Mouse (Mus musculus) lung, postnatal 25 days (tissue): ENCODE results near the gene Sigirr.

ENCODE experiments used
- DNase-seq: peaks from one replicate; pipeline ENCODE4 v3.0.0; 2022; ENCODE audit warnings: low spot score

The Sigirr gene

GRCm38 (mm10) chr7:141096649-141097056 lies 3.7 kb downstream of the Sigirr start:
- peak; percentile 91 for DNase-seq

GRCm38 (mm10) chr7:141096021-141096420 lies 4.4 kb downstream of the Sigirr start:
- DNase-seq = no peak

DNA sequence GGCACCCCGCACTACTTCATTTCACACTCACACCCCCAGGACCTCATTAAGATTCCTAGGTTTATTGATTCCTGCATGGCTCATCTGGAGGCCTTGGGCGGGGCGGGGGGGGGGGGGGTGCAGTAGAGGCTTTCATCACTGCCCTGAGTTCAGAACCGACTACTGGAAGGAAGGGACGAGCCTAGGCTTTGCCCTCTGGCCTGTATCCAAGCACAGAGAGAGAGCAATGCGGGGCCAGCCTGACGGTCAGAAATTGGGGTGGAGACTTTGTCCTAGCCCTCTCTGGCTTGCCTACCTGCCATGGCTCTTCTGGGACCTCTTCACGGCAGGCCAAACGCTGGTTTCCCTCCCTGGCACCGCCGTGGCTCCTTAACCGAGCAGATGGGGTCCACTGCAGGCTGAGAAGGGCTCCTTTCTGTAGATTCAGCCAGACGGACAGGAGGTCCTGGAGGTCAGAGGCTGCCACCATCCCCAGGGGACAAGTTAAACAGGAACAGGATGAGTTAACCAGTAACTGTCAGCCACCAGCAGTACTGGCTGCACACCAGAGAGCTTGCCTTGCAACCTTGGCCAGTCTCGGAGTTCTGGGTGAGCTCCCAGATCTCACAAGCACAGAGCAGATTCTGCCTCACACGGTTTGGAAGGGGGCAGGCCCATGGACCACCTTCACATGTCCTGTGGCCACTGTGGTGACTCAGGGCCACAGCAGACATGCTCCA lies 5.7 kb downstream of the Sigirr start:
- DNase-seq = no peak

DNA sequence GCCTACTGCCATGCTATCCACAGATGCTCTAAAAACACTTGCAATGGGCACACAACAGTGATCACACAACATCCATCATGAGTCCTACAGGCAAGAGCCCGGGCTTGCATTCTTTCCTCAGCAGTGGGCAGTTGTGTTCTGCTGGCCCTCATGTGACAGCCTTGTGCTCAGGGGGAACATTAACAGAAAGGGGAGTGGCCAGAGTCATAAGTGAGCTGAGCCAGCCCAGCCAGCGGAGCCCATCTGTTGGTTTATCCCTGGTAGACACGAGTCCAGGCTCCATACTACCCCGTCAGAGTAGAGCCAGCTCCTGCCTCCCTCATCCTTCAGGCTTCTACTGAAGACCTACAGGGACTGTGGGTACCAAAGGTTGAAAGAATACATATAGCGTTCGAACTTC lies 6.4 kb downstream of the Sigirr start:
- no peak for DNase-seq

GRCm38 (mm10) chr7:141092051-141092735 lies 8.2 kb downstream of the Sigirr start:
- DNase-seq = peak; percentile 93

DNA sequence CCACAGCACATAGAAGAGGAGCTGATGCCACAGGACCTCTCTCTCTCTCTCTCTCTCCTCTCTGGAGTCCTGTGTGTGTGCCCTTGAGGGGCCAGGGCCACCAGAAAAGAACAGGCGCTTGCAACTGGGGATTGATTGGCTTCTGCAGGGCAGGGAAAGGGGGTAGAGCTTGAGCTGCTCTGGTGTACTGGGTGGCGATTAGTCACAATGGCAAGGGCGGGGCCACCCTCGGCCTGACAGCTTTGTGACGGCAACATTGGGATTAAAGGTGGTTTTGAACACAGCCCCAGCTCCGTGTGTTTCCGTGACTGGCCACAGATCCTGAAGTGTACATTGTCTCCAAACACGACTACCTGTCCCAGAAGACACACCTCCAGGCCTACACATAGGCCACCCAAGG lies 10.1 kb downstream of the Sigirr start:
- DNase-seq = no peak

GRCm38 (mm10) chr7:141088473-141088872 lies 11.9 kb downstream of the Sigirr start:
- no peak for DNase-seq

DNA sequence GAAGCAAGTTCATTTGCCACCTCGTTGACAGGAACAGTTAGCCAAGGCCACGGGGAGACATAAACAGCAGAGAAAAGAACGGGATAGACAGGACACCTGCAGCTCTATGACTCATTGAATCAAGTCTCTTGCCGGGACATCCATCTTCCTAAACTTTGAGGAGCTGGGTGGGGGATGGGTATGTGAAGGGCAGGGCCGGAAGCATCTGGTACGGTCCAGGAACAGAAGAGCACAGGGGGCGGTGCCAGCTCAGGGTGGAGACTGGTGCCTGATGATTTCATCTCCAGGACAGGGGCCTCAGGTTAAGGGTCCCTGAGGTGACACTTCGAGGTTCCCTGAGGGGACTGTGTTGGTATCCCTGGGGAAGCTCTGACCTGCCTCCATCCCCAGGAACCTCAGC lies 12.5 kb downstream of the Sigirr start:
- peak; percentile 29 for DNase-seq

DNA sequence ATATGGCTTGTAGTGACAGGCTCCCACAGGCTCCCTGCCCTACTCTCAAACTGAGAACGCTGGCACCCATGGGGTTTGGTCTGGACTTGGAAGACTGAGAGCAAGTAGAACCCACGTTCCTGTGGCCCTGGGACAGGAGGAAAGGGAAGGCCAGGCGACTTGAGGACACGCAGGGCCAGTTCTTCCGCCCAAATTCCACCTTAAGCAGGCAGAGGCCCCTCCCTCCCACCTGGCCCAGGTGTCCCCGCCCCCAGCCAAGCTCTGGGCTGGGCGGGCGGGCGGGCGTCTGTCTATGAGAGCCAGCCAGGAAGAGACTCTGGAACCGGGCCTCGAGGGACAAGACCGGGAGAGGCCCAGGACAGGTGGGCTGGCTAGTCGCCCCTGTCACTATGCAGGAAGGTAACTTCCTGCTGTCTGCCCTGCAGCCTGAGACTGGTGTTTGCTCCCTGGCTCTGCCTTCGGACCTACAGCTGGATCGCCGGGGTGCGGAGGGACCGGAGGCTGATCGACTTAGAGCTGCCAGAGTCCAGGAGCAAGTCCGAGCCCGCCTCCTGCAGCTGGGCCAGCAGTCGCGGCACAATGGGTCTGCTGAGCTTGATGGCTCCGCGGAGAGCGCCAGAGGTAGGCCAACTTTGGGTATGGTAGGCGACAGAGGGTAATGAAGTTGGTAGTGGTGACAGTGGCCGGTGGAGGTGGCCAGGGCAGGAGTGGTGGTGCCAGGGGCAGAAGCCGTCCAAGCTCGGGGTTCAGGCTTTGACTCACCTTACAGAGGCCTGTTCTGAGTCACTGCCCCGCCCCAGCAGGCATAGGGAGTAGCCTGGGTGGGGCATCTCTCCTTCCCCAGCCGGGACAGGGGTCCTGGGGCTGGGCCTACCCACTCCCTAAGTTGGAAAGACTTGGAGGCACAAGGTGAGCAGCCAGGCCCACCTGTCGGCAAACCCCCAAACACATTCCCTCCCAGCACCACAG lies 20.6 kb downstream of the Sigirr start:
- DNase-seq = peak; percentile 65

GRCm38 (mm10) chr7:141078876-141079275 lies 21.5 kb downstream of the Sigirr start:
- DNase-seq = no peak

DNA sequence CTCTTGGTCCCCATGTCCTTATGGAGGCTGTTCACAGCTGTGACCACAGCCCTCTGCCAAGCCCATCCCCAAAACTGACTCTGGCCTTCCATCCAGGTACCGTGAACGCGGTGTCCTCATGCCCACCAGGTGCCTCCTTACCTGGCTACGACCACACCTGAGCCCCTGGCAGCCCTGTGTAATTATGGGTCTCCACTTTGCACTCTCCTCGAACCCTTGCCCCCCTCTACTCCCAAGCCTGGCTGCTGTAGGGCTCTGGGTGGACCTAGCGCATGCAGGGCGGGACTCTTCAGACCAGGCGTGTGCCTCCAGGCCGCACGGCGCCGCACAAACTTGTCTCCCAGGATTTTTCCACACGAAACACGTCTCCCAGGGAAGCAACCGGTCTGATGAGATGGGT lies 22.5 kb downstream of the Sigirr start, which contains the start of gene Pkp3:
Gene Pkp3 (plus strand): TSS at position 378 of the 400 bp plus-strand sequence.
- no peak for DNase-seq

GRCm38 (mm10) chr7:141073782-141074181 lies 26.6 kb downstream of the Sigirr start:
- DNase-seq = no peak

- DNase-seq = peak; percentile 30
Observed at GRCm38 (mm10) chr7:141072017-141072745, 28.2 kb downstream of the Sigirr start.

- peak; percentile 78 for DNase-seq
Observed at GRCm38 (mm10) chr7:141070058-141070862, 30.1 kb downstream of the Sigirr start.

- DNase-seq = no peak
Observed at GRCm38 (mm10) chr7:141068351-141068750, 32.0 kb downstream of the Sigirr start.

GRCm38 (mm10) chr7:141064576-141064975 lies 35.8 kb downstream of the Sigirr start:
- DNase-seq = no peak

- no peak for DNase-seq
Observed at GRCm38 (mm10) chr7:141064175-141064574, 36.2 kb downstream of the Sigirr start.

GRCm38 (mm10) chr7:141063353-141063752 lies 37.0 kb downstream of the Sigirr start:
- no peak for DNase-seq

DNA sequence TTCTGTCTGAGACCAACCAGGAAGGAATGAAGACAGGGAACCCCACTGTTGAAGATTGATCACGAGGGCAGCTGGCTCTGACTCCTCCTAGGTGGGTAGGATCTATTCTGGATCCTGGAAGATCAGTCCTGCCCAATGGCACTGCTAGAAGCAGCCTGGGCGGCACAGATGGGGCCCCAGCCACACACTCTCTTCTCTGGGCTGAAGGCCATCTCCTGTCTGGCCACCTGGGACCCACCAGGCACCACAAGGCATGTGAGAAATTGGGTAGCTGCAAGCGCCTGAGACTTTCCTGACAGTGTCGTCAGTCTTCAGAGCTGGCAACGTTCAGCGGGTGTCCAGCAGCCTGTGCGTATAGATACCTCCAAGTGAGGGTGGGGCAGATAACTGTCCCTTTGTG lies 37.8 kb downstream of the Sigirr start:
- DNase-seq = no peak

- no peak for DNase-seq
Observed at GRCm38 (mm10) chr7:141061269-141061692, 39.1 kb downstream of the Sigirr start.
